Mouse (Mus musculus): ENCODE results near the gene Vmac. TPM values are rescaled to one million over a fixed set of nuclear protein-coding genes. Genes with fewer than 3 reads are reported as not detected.

Vmac gene
- polyA plus RNA-seq, 1 experiment from 2014 or later, result 27.4 TPM

DNA sequence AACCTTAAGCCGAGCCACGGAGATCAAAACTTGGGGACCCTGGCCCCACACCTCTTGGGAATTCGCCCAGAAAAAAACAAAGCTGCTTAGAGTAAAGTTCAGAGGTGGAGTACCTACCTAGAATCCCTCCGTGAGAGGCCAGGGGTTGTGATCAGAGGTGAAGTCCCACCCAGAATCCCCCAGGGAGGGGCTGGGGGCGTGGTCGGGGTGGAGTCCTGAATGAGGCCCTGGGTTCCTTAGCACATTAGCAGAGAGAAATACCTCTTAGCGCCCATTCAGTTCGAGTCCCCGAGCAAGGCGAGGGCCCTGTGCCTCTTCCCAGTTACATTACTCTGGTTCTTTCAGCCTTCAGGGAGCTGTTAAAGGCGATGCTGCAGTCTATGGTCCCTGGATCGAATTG lies 9.8 kb upstream of the Vmac start:
- no peak overlapping the region for H3K4me2 ChIP-seq (ENCODE audit: low read length)
- 0 out of 2 replicates have a peak overlapping the region, but pooled peaks have one; percentile 25 for H3K27ac ChIP-seq
- H3K9me3 ChIP-seq (replicated peaks; ENCODE audit: low read length), result no peaks in the 10 kb centered on the region
- H3K4me1 ChIP-seq (replicated peaks; ENCODE audit: insufficient read depth, low read length), result peaks cover 14% of the 10 kb centered on the region; the same call in 1 of the 2 replicates
- DNase-seq (ENCODE audit: low spot score) (no peak), ATAC-seq (replicated peaks; ENCODE audit: low FRiP score, low read depth) (no peak)
- WGBS, result 5% methylated on average over 12 of the region's 12 CpGs
- peak overlapping the region; percentile 23; the same call in 1 of the 2 replicates for H3K9ac ChIP-seq (ENCODE audit: low read depth, low read length)
- TF ChIP-seq CTCF (IDR thresholded peaks at IDR 0.05; ENCODE audit: low read depth), result no peak
- 0 out of 2 replicates have a peak, but pooled peaks cover 4% of the 10 kb centered on the region for H3K36me3 ChIP-seq (ENCODE audit: insufficient read depth, low read length)
- H3K4me3 ChIP-seq (replicated peaks; ENCODE audit: low read depth, low read length), result no peak overlapping the region
- no peaks in the 10 kb centered on the region for H3K27me3 ChIP-seq (ENCODE audit: insufficient read depth, low read length)

DNA sequence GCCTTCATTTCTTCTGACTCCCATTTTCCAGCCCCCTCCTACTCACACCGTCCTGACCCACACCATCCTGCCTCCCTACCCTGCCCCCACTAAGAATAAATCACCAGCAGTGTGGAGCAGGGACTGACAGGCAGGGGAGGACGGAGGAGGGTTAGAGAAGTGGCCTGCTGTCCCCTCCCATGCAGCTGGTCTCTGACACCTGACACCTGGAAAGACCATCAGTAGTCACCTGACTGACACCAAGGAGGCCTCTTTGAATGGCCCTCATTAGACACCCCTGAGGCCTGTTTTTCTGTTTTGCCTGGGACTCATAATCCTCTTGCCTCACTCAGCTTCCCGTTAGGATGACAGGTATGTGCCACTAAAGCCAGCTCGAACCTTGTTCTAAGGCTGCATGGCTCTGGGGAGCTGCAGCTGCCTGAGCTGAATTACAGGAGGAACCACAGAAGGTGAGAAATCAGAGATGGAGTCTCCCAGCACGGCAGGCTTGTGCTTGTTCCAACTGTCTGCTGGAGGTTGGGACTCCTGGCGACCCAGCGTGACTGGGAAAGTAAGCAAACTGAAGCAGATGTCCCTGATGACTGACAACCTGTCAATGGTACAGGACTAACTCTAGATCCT lies 9.3 kb upstream of the Vmac start:
- 0 out of 2 replicates have a peak overlapping the region, but pooled peaks have one; percentile 25 for H3K27ac ChIP-seq
- 12% methylated on average over 7 of the region's 7 CpGs for WGBS
- ATAC-seq (replicated peaks; ENCODE audit: low FRiP score, low read depth) (peak; percentile 81), DNase-seq (ENCODE audit: low spot score) (peak; percentile 66)
- H3K36me3 ChIP-seq (ENCODE audit: insufficient read depth, low read length), result 0 out of 2 replicates have a peak, but pooled peaks cover 4% of the 10 kb centered on the region
- no peaks in the 10 kb centered on the region for H3K27me3 ChIP-seq (ENCODE audit: insufficient read depth, low read length)
- H3K9me3 ChIP-seq (replicated peaks; ENCODE audit: low read length), result no peaks in the 10 kb centered on the region
- peaks cover 14% of the 10 kb centered on the region; the same call in 1 of the 2 replicates for H3K4me1 ChIP-seq (replicated peaks; ENCODE audit: insufficient read depth, low read length)
- H3K4me3 ChIP-seq (replicated peaks; ENCODE audit: low read depth, low read length), result no peak overlapping the region
- H3K4me2 ChIP-seq (ENCODE audit: low read length), result no peak overlapping the region
- TF ChIP-seq CTCF (IDR thresholded peaks at IDR 0.05; ENCODE audit: low read depth), result no peak
- H3K9ac ChIP-seq (ENCODE audit: low read depth, low read length), result peak overlapping the region; percentile 23; the same call in 1 of the 2 replicates

DNA sequence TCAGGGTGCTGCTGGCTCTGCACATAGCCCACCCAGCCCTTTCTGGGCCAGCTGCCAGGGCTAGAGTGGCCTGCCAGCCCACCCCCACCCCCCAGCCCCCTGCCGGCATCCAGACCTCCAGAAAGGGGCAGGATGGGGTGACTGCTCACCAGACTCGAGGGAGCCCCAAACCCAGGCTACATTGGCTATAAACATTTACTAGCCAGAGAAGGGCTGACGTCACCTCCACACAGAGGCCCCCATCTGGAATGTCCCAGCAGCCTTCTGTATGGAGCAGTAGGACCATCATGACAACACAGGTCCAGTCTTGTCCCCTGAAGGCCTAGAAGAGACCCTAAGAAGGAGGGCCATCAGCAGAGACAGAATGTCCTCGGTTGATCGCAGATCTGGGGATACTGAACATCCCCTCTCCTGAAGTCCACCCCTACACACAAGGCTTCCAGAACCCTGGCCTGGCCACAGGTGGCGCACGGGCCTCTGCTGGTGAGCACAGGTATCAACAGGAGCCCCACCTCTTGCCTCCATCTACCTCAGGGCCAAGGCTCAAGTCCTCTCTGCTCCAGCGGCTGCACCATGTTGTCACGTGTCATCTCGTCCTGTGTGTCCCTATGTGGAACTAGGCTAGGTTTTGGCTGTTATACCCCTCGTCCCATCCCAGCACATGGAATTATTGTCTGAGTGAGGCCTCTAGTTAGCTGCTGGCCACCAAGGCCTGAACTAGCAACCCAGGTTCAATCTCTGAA lies 5.8 kb upstream of the Vmac start:
- WGBS, result 80% methylated on average over 11 of the region's 11 CpGs
- ATAC-seq (replicated peaks; ENCODE audit: low FRiP score, low read depth) (no peak), DNase-seq (ENCODE audit: low spot score) (no peak)
- H3K9me3 ChIP-seq (replicated peaks; ENCODE audit: low read length), result no peaks in the 10 kb centered on the region
- 0 out of 2 replicates have a peak, but pooled peaks cover 12% of the 10 kb centered on the region for H3K36me3 ChIP-seq (ENCODE audit: insufficient read depth, low read length)
- TF ChIP-seq CTCF (IDR thresholded peaks at IDR 0.05; ENCODE audit: low read depth), result no peak
- H3K27me3 ChIP-seq (ENCODE audit: insufficient read depth, low read length), result no peaks in the 10 kb centered on the region
- peaks cover 24% of the 10 kb centered on the region for H3K4me1 ChIP-seq (replicated peaks; ENCODE audit: insufficient read depth, low read length)
- H3K9ac ChIP-seq (ENCODE audit: low read depth, low read length), result no peak overlapping the region
- no peak overlapping the region for H3K4me3 ChIP-seq (replicated peaks; ENCODE audit: low read depth, low read length)
- no peak overlapping the region for H3K4me2 ChIP-seq (ENCODE audit: low read length)
- H3K27ac ChIP-seq, result no peak overlapping the region

DNA sequence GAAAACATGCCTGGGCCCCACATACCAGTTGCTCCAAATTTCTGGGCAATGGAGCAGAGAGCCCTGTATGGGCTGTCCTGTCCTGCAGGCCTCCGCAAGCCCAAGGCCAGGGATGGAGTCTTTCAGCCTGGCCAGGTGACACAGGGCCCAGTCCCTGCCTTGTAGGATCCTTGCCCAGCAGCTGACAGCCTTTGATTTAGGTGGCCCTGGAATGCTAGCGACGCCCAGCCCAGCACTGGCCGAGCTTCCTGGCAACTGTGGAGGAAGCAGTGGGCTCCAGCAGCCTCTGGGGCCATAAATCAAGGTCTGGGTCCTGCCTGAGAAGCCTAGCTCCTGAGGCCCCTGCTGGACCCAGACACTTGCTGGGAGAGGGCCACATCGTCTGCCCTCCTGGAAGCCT lies 4.6 kb upstream of the Vmac start:
- Histone ChIP-seq H3K36me3 (ENCODE audit: insufficient read depth, low read length) (0 out of 2 replicates have a peak, but pooled peaks cover 12% of the 10 kb centered on the region), H3K27ac (0 out of 2 replicates have a peak overlapping the region, but pooled peaks have one; percentile 13), H3K4me3 (replicated peaks; ENCODE audit: low read depth, low read length) (no peak overlapping the region), H3K4me1 (replicated peaks; ENCODE audit: insufficient read depth, low read length) (peaks cover 17% of the 10 kb centered on the region), H3K9ac (ENCODE audit: low read depth, low read length) (0 out of 2 replicates have a peak overlapping the region, but pooled peaks have one; percentile 19), H3K4me2 (ENCODE audit: low read length) (no peak overlapping the region), H3K9me3 (replicated peaks; ENCODE audit: low read length) (no peaks in the 10 kb centered on the region), H3K27me3 (ENCODE audit: insufficient read depth, low read length) (no peaks in the 10 kb centered on the region)
- ATAC-seq (replicated peaks; ENCODE audit: low FRiP score, low read depth) (peak; percentile 22; the same call in 1 of the 2 replicates), DNase-seq (ENCODE audit: low spot score) (peak; percentile 80)
- TF ChIP-seq CTCF (IDR thresholded peaks at IDR 0.05; ENCODE audit: low read depth), result no peak
- WGBS, result 17% methylated on average over 5 of the region's 5 CpGs

DNA sequence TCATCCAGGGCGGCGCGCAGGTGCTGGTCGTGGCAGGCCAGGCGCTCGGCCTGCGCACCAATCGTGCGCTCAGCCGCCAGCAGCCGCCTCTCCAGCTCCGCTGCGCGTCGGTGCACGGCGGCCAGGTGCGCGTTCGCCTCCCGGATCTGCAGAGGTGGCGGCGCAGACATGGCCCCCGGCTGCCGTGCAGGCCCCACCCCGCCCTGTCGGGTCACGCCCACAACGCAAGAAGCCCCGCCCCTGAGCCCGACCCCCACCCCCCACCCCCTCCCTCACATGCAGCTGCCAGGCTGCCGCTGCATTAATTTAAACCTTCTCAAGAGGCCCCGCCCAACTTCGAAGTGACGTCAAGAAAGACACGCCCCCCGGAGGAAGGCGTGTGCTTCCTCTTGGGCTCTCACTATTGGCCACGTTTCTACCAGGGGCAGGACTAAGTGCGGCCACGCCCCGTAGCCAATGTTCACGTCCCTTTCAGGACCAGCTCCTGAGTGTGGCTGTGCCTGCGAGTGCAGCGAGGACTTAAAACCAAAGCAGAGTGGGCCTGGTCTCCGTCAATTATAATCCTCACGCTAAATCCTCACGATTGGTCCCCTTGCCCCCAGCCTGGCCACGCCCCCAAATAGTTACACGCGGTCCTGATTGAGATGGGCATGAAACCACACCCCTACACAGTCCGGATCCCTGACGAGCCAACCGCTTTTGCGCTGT lies 1.0 kb downstream of the Vmac start:
- DNase-seq (ENCODE audit: low spot score) (peak; percentile 98), ATAC-seq (replicated peaks; ENCODE audit: low FRiP score, low read depth) (peak; percentile 93)
- H3K27ac ChIP-seq, result peak overlapping the region; percentile 82
- no peaks in the 10 kb centered on the region for H3K27me3 ChIP-seq (ENCODE audit: insufficient read depth, low read length)
- H3K4me3 ChIP-seq (replicated peaks; ENCODE audit: low read depth, low read length), result peak overlapping the region; percentile 77
- H3K4me1 ChIP-seq (replicated peaks; ENCODE audit: insufficient read depth, low read length), result peaks cover 15% of the 10 kb centered on the region
- no peaks in the 10 kb centered on the region for H3K9me3 ChIP-seq (replicated peaks; ENCODE audit: low read length)
- H3K4me2 ChIP-seq (ENCODE audit: low read length), result peak overlapping the region; percentile 70
- WGBS, result under 1% methylated on average over 55 of the region's 55 CpGs
- 0 out of 2 replicates have a peak, but pooled peaks cover 18% of the 10 kb centered on the region for H3K36me3 ChIP-seq (ENCODE audit: insufficient read depth, low read length)
- no peak; the same call in 1 of the 2 replicates for TF ChIP-seq CTCF (IDR thresholded peaks at IDR 0.05; ENCODE audit: low read depth)
- H3K9ac ChIP-seq (ENCODE audit: low read depth, low read length), result peak overlapping the region; percentile 88

Measured in kidney, postnatal 0 days (tissue).